Mouse (Mus musculus): ENCODE results near the gene Rbfox1. TPM values are rescaled to one million over a fixed set of nuclear protein-coding genes. Genes with fewer than 3 reads are reported as not detected.
A peak's percentile ranks its signal among the peaks of the same experiment; 100 is the strongest.

Gene Rbfox1
- polyA plus RNA-seq, 1 experiment from 2014 or later = 14.6 TPM

GRCm38 (mm10) chr16:6356931-6357330 lies 471.8 kb downstream of the Rbfox1 start:
- Histone ChIP-seq H3K27me3 (ENCODE audit: insufficient read depth, poor library complexity, severe bottlenecking) (no peaks in the 10 kb centered on the region), H3K36me3 (no peaks in the 10 kb centered on the region), H3K4me3 (no peak overlapping the region), H3K9me3 (no peaks in the 10 kb centered on the region), H3K4me1 (replicated peaks) (no peaks in the 10 kb centered on the region), H3K27ac (no peak overlapping the region)
- DNase-seq (ENCODE audit: low spot score) = no peak
- 73% methylated on average over 3 of the region's 3 CpGs for WGBS

GRCm38 (mm10) chr16:6365793-6366192 lies 480.6 kb downstream of the Rbfox1 start:
- no peaks in the 10 kb centered on the region for H3K27me3 ChIP-seq (ENCODE audit: insufficient read depth, poor library complexity, severe bottlenecking)
- no peaks in the 10 kb centered on the region for H3K9me3 ChIP-seq
- no peak overlapping the region for H3K4me3 ChIP-seq
- no peak for DNase-seq (ENCODE audit: low spot score)
- no peak overlapping the region for H3K27ac ChIP-seq
- H3K36me3 ChIP-seq = no peaks in the 10 kb centered on the region
- WGBS = 91% methylated on average over 2 of the region's 2 CpGs
- no peaks in the 10 kb centered on the region for H3K4me1 ChIP-seq (replicated peaks)

GRCm38 (mm10) chr16:6366649-6367048 lies 481.5 kb downstream of the Rbfox1 start:
- H3K4me1 ChIP-seq (replicated peaks) = no peaks in the 10 kb centered on the region
- no peaks in the 10 kb centered on the region for H3K27me3 ChIP-seq (ENCODE audit: insufficient read depth, poor library complexity, severe bottlenecking)
- WGBS = 91% methylated on average over 6 of the region's 6 CpGs
- no peak overlapping the region for H3K4me3 ChIP-seq
- H3K9me3 ChIP-seq = no peaks in the 10 kb centered on the region
- no peaks in the 10 kb centered on the region for H3K36me3 ChIP-seq
- H3K27ac ChIP-seq = no peak overlapping the region
- DNase-seq (ENCODE audit: low spot score) = no peak

GRCm38 (mm10) chr16:6380924-6381323 lies 495.8 kb downstream of the Rbfox1 start:
- Histone ChIP-seq H3K4me1 (replicated peaks) (0 out of 2 replicates have a peak, but pooled peaks cover 7% of the 10 kb centered on the region), H3K27ac (no peak overlapping the region), H3K9me3 (no peaks in the 10 kb centered on the region), H3K36me3 (no peaks in the 10 kb centered on the region), H3K27me3 (ENCODE audit: insufficient read depth, poor library complexity, severe bottlenecking) (no peaks in the 10 kb centered on the region), H3K4me3 (no peak overlapping the region)
- DNase-seq (ENCODE audit: low spot score) = no peak
- 85% methylated on average over 3 of the region's 3 CpGs for WGBS

GRCm38 (mm10) chr16:6381572-6381971 lies 496.4 kb downstream of the Rbfox1 start:
- DNase-seq (ENCODE audit: low spot score) = no peak
- WGBS = 70% methylated on average over 2 of the region's 2 CpGs
- no peaks in the 10 kb centered on the region for H3K9me3 ChIP-seq

GRCm38 (mm10) chr16:6382712-6383111 lies 497.6 kb downstream of the Rbfox1 start:
- 87% methylated on average over 5 of the region's 5 CpGs for WGBS
- Histone ChIP-seq H3K27me3 (ENCODE audit: insufficient read depth, poor library complexity, severe bottlenecking) (no peaks in the 10 kb centered on the region), H3K27ac (no peak overlapping the region), H3K9me3 (no peaks in the 10 kb centered on the region), H3K4me3 (no peak overlapping the region), H3K4me1 (replicated peaks) (0 out of 2 replicates have a peak, but pooled peaks cover 7% of the 10 kb centered on the region), H3K36me3 (no peaks in the 10 kb centered on the region)
- no peak for DNase-seq (ENCODE audit: low spot score)

More at GRCm38 (mm10) chr16:6381572-6381971, 496.4 kb downstream of the Rbfox1 start:
- Histone ChIP-seq H3K4me3 (no peak overlapping the region), H3K36me3 (no peaks in the 10 kb centered on the region), H3K27ac (no peak overlapping the region), H3K4me1 (replicated peaks) (0 out of 2 replicates have a peak, but pooled peaks cover 7% of the 10 kb centered on the region), H3K27me3 (ENCODE audit: insufficient read depth, poor library complexity, severe bottlenecking) (no peaks in the 10 kb centered on the region)

GRCm38 (mm10) chr16:6390278-6390930 lies 505.2 kb downstream of the Rbfox1 start:
- DNase-seq (ENCODE audit: low spot score) = no peak
- Histone ChIP-seq H3K27me3 (ENCODE audit: insufficient read depth, poor library complexity, severe bottlenecking) (no peaks in the 10 kb centered on the region), H3K27ac (no peak overlapping the region), H3K36me3 (no peaks in the 10 kb centered on the region), H3K4me1 (replicated peaks) (no peaks in the 10 kb centered on the region), H3K9me3 (no peaks in the 10 kb centered on the region), H3K4me3 (no peak overlapping the region)
- WGBS = 90% methylated on average over 6 of the region's 6 CpGs

- WGBS = 60% methylated on average over 8 of the region's 8 CpGs
Measured at GRCm38 (mm10) chr16:6396676-6397409, 511.7 kb downstream of the Rbfox1 start.

GRCm38 (mm10) chr16:6397635-6398034 lies 512.5 kb downstream of the Rbfox1 start:
- 92% methylated on average over 2 of the region's 2 CpGs for WGBS

More at GRCm38 (mm10) chr16:6396676-6397409, 511.7 kb downstream of the Rbfox1 start:
- H3K4me3 ChIP-seq = no peak overlapping the region
- no peaks in the 10 kb centered on the region for H3K36me3 ChIP-seq
- no peaks in the 10 kb centered on the region for H3K27me3 ChIP-seq (ENCODE audit: insufficient read depth, poor library complexity, severe bottlenecking)
- H3K4me1 ChIP-seq (replicated peaks) = 0 out of 2 replicates have a peak, but pooled peaks cover 4% of the 10 kb centered on the region
- H3K27ac ChIP-seq = no peak overlapping the region
- H3K9me3 ChIP-seq = no peaks in the 10 kb centered on the region
- peak; percentile 9 for DNase-seq (ENCODE audit: low spot score)

DNA sequence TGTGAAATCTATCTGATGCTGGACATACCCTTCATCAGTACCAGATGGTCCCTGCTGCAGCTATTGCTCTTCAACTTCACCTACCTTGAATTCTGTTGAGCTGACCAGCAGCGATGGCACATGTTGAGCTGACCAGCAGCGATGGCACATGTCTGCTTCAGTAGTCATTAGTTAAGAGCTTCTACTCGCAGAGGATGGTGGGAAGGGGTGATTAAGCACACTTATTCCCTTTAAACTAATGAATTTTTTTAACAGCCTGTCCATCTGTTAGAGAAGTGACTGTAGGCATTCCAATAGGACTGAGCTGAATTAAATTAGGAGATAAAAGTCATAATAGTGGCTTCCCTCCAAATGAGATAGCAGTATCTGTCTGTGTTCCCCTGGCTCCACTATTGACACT lies 517.7 kb downstream of the Rbfox1 start:
- Histone ChIP-seq H3K9me3 (no peaks in the 10 kb centered on the region), H3K27ac (no peak overlapping the region), H3K27me3 (ENCODE audit: insufficient read depth, poor library complexity, severe bottlenecking) (no peaks in the 10 kb centered on the region), H3K36me3 (no peaks in the 10 kb centered on the region), H3K4me1 (replicated peaks) (no peaks in the 10 kb centered on the region), H3K4me3 (no peak overlapping the region)
- no peak for DNase-seq (ENCODE audit: low spot score)
- WGBS = 88% methylated on average over 3 of the region's 3 CpGs

More at GRCm38 (mm10) chr16:6397635-6398034, 512.5 kb downstream of the Rbfox1 start:
- Histone ChIP-seq H3K9me3 (no peaks in the 10 kb centered on the region), H3K27ac (no peak overlapping the region), H3K4me3 (no peak overlapping the region), H3K4me1 (replicated peaks) (0 out of 2 replicates have a peak, but pooled peaks cover 4% of the 10 kb centered on the region), H3K27me3 (ENCODE audit: insufficient read depth, poor library complexity, severe bottlenecking) (no peaks in the 10 kb centered on the region), H3K36me3 (no peaks in the 10 kb centered on the region)
- peak; percentile 12 for DNase-seq (ENCODE audit: low spot score)

- no peaks in the 10 kb centered on the region for H3K27me3 ChIP-seq (ENCODE audit: insufficient read depth, poor library complexity, severe bottlenecking)
- DNase-seq (ENCODE audit: low spot score) = no peak
- no peaks in the 10 kb centered on the region for H3K9me3 ChIP-seq
- H3K4me1 ChIP-seq (replicated peaks) = no peaks in the 10 kb centered on the region
- 41% methylated on average over 2 of the region's 2 CpGs for WGBS
- H3K27ac ChIP-seq = no peak overlapping the region
- H3K4me3 ChIP-seq = no peak overlapping the region
- no peaks in the 10 kb centered on the region for H3K36me3 ChIP-seq
Measured at GRCm38 (mm10) chr16:6414846-6415245, 529.7 kb downstream of the Rbfox1 start.

DNA sequence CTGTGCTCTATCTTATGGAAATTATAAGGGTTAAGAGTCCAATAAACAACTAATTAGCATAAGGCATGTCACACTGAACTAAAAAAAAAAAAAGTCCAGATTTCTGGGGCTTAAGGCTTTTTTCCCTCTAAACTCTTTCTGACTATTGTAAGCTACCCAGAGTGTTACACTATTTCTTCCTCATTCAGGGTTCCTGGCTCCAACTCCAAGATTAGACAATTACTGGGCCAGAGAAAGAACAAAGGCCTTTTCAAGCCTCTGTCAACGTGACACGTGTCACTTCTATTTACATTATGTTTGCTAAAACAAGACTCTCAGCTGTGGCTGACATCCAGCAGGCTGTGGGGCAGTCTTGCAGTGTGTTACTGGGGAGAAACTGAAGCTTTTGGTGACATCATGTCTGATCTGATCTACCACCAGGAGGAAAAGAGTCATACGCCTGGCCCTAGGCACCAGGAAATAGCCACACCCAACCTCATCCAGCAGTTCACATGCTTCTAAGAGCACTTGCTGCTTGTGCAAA lies 536.5 kb downstream of the Rbfox1 start:
- WGBS = 56% methylated on average over 3 of the region's 3 CpGs
- no peaks in the 10 kb centered on the region for H3K27me3 ChIP-seq (ENCODE audit: insufficient read depth, poor library complexity, severe bottlenecking)
- no peak overlapping the region for H3K4me3 ChIP-seq
- no peaks in the 10 kb centered on the region for H3K36me3 ChIP-seq
- H3K4me1 ChIP-seq (replicated peaks) = no peaks in the 10 kb centered on the region
- H3K9me3 ChIP-seq = no peaks in the 10 kb centered on the region
- H3K27ac ChIP-seq = no peak overlapping the region
- DNase-seq (ENCODE audit: low spot score) = no peak

DNA sequence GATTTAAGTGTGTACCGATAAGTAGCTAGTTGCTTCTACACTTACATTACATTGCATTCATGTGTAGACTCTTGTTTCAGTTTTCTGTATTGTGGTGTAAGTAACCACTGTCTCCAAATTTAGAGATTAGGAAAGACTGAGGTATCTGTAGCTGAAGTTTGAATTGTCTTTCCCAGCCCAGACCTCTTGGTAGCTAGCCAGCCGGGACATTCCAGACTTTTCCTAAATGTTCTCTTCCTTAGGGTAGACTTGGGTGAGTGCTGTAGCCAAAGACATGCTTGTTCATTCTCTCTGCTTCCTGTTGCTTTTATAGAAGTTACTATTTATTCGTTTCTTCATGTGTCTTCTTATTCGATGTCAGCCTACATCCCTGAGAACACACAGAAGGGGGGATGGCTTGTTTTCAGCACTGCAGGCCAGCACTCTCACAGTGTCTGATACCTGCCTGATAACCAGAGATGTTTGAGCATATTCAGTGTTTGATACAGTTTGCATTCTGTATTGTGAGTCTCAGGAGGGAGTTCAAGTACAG lies 538.8 kb downstream of the Rbfox1 start:
- no peak overlapping the region for H3K27ac ChIP-seq
- no peaks in the 10 kb centered on the region for H3K9me3 ChIP-seq
- no peak overlapping the region for H3K4me3 ChIP-seq
- no peak for DNase-seq (ENCODE audit: low spot score)
- 88% methylated on average over 4 of the region's 4 CpGs for WGBS
- 0 out of 2 replicates have a peak, but pooled peaks cover 4% of the 10 kb centered on the region for H3K4me1 ChIP-seq (replicated peaks)
- no peaks in the 10 kb centered on the region for H3K36me3 ChIP-seq
- H3K27me3 ChIP-seq (ENCODE audit: insufficient read depth, poor library complexity, severe bottlenecking) = no peaks in the 10 kb centered on the region

Data from hindbrain, embryonic 10.5 days (tissue).